Mouse (Mus musculus) gastrocnemius, postnatal 4 days (tissue): Measurements from ENCODE around the gene Itih2. TPM values are rescaled to one million over a fixed set of nuclear protein-coding genes. Genes with fewer than 3 reads are reported as not detected.

Experiments used
- DNase-seq, 2 experiments: peaks; one replicate each; pipeline ENCODE4 v3.0.0; 2021 to 2022; ENCODE audit warnings: low spot score in 2 of 2, mixed read lengths in 2 of 2
- long read RNA-seq, 2 experiments: library from polyadenylated mRNA; stranded (forward); transcript quantifications; one replicate each; pipeline ENCODE4 v2.0.0; 2021
- total RNA-seq, 2 experiments: library from RNA; stranded (reverse); gene quantifications; 2 replicates each; pipeline ENCODE4 v1.2.3; 2021

Itih2 gene
- total RNA-seq: 1 to 10 TPM in 1 of 2 experiments, under 1 TPM in 1; 0.66 to 4.1 TPM
- long read RNA-seq, experiment 1, partial matches to known transcripts: 0 of 2 reads
- long read RNA-seq, experiment 1, other reads (novel, unspliced or antisense): 0 of 2 reads
- long read RNA-seq, experiment 2: 0 reads

DNA sequence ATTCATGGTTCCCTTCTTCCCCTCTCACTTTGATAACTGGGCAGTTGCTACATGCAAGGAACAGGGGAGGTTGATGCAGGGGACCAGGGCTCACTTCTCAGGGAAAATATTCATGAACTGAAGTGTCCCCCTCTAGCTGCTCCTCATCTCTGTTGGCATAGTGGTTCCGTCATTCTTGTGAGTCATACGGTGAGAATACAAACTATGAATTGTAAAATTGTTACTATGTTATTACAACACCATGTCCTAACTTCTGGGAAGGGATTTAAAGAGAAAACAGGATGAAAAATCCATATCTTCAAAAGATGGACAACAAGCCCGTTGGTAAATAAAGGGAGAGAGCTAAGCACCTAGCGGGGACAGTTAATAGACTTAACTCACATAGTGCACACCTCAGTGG lies at the start of gene Itih2:
Gene Itih2, minus strand, starts transcription at position 101 of the 400 bp plus-strand sequence.
- DNase-seq: no peak

- no peak for DNase-seq
These were observed 38.8 kb upstream of the Itih2 start for GRCm38 (mm10) chr2:10169991-10170390.

DNA sequence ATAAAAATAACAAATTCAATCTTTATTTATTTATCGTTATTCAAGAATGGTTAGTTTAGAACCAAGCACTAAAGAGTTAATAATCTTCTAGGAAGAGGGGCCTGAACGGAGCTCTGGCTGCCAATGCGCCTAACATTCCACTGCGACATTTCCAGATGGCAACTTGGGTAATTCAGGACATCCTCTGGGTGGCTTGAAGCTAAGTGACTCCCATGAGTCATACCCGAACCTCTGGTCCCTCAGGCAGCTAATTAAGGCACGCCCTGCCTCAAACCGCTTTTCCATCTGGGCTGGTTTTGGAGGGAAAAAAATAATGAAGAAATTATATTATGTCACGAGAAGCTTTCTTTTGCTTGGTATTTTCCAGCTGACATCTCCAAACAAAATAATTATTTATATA lies 36.8 kb upstream of the Itih2 start:
- no peak for DNase-seq

- DNase-seq: no peak
These were observed 36.1 kb upstream of the Itih2 start for GRCm38 (mm10) chr2:10167283-10167682.

GRCm38 (mm10) chr2:10166635-10167034 lies 35.4 kb upstream of the Itih2 start:
- no peak for DNase-seq

DNA sequence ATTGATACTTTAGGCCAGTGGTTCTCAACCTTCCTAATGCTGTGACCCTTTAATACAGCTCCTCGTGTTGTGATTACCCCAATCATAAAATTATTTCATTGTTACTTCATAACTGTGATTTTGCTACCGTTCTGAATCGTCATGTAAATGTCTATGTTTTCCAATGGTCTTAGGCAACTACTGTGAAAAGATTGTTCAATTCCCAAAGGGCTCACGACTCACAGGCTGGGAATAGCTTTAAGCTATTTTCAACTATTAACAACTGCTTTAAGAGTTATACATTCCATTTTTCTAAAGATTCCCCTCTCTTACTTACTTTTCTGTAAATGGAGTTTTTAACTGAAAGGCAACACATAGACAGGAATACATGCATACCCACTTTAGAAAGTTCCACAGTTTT lies 30.8 kb upstream of the Itih2 start:
- no peak for DNase-seq

GRCm38 (mm10) chr2:10157184-10157583 lies 26.0 kb upstream of the Itih2 start:
- DNase-seq: peak in 1 of 2 experiments; percentile 41

DNA sequence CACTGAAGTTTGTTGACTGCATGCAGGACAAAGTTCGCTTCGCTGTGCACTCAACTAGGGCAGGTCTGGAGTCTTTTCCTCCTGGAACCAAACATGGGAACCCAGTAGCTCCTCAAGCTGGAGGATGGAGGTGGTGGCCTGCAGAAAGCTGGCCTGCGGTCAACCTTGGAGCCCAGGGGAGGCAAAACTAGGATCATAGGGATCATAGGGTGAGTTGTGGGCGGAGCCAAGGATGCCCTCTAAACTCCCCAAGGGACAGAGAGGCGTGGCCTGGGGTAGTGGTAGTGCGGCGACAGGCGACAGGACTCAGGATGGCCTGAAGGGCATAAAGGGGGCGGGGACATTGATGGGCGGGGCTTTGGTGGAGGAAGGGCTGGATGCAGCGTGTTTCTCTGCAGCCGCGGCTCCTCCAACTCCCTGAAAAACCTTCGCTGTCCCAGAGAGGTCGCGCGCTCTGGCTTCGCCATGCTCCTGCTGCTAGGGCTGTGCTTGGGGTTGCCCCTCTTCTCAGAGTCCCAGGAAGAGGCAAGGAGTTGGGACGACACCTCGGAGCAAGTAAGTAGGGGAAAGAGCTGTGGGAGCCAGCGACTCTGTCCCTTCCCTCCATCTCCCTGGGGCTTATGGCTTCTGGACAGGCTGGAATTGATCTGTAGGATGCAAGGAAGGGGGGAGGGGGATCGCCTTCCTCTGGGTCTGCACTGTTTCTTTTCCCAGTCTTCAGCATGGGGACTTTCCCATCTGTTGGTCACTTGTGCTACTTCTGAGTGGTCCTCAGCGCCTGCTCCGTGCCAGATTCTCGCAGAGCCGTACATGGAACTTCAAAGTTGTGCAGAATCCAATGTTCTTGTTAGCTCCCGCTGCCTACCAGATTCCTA lies 22.2 kb upstream of the Itih2 start, which contains the start of gene Itih5:
Gene Itih5, plus strand, starts transcription at position 371 of the 875 bp plus-strand sequence.
- DNase-seq: peak; percentile 24 to 68

- DNase-seq: no peak
These were observed 21.4 kb upstream of the Itih2 start for GRCm38 (mm10) chr2:10152590-10152989.

- no peak for DNase-seq
These were observed 16.0 kb upstream of the Itih2 start for GRCm38 (mm10) chr2:10147176-10147575.

DNA sequence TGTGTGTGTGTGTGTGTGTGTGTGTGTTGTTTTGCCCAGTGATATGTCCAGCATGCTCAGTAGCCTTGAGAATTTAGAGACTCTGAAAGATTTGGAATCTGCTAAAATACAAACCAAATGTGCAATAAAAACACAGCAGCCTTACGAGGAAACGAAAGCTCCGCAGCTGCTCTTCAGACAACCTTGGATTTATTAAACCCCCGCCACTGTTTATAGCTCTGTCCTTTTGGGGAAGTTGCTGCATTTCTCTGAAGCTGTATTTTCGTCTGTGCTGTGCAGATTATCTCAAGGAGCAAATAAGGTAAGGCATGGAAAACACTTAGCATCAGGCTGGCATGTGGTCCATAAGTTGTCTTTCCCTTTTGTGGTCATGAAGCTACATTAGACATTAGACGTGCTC lies 14.3 kb upstream of the Itih2 start:
- DNase-seq: no peak

GRCm38 (mm10) chr2:10142472-10143454 lies 11.6 kb upstream of the Itih2 start:
- DNase-seq: peak; percentile 37 to 59

DNA sequence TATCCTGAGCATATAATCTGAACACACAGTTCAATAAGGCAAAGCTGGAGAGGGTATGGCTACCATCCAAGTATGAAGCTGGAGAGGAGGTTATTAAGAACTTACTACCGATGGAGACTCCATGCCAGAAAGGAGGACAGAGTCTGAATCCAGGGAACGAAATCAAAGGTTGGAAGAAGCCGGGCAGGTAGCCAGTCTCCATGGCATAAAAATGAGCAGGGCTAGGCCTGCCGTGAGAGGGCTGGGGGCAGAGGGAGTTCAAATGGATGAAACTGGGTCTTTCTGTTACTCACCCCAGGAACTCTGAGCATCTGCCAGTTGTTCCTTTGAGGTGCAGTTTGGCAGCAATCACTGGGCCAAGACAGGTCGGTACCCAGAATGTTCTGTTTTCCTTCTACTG lies 9.3 kb upstream of the Itih2 start:
- DNase-seq: no peak

GRCm38 (mm10) chr2:10137320-10137719 lies 6.1 kb upstream of the Itih2 start:
- DNase-seq: no peak

- no peak for DNase-seq
These were observed 2.7 kb upstream of the Itih2 start for GRCm38 (mm10) chr2:10133941-10134340.

GRCm38 (mm10) chr2:10132128-10132527 lies 932 bp upstream of the Itih2 start:
- DNase-seq: no peak

GRCm38 (mm10) chr2:10130341-10130990 lies 730 bp downstream of the Itih2 start:
- DNase-seq: no peak

- DNase-seq: no peak
These were observed 2.6 kb downstream of the Itih2 start for GRCm38 (mm10) chr2:10128571-10128970.

- DNase-seq: no peak
These were observed 3.7 kb downstream of the Itih2 start for GRCm38 (mm10) chr2:10127471-10127870.

DNA sequence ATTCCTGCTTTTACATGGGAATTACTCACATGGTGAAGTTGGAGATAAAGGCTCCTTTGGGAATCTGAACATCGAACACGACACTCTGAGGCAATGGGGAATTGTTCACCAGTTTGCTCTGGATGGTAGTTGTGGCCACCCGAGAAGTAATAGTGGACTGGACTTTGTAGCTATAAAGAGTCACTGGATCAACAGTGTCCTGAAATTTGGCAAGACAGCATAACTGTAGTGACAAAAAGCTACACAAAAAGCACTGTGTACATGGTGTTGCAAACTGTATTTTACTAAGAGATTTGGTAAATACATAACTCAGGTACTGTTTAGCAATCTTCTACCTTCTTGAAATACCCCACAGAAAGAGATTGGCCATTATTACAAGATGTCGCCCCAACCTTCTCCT lies 5.1 kb downstream of the Itih2 start:
- DNase-seq: no peak

- DNase-seq: no peak
These were observed 9.4 kb downstream of the Itih2 start for GRCm38 (mm10) chr2:10121826-10122225.
